10 mouse cellular contexts compared by ENCODE assay signal in the genomic region with DNA sequence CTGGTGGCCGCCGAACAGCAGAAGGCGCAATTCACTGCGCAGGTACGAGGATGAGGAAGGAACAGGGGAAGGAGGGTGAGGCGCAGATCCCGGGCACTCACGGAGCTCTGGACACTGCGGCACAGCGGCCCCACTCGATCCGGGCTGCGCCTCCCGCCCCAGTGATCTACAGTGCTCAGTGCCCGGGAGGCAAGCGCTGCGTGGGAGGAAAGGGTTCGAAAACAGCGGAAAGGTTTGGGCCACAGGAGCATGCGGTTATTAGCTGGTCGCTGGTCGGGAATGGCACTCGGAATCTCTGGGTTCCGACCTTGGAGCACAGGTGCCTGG. TPM values are rescaled to one million over a fixed set of nuclear protein-coding genes. Genes with fewer than 3 reads are reported as not detected.
DNase-seq lines count a peak whose midpoint lies in the region; ATAC-seq and TF ChIP-seq lines count a peak whose summit lies in the region.
"Had no signal": no experiment of that assay in that cellular context is flagged by ENCODE, and none has a peak within 500 bp of the region (broad histone marks: within the 10 kb centered on the region; RNA-seq: fewer than 3 reads in every experiment).

No protein-coding gene starts in this region.

- peak overlapping the region; percentile 87 for H3K9ac ChIP-seq in limb, embryonic 15.5 days
- H3K9ac ChIP-seq in stomach, embryonic 16.5 days (ENCODE audit: low read length): peak overlapping the region; percentile 92

- no peak for DNase-seq in frontal cortex, postnatal 14 days (ENCODE audit: low spot score in 2 of 2)
- no peak for DNase-seq in testis, postnatal 10 days (ENCODE audit: low spot score)
- DNase-seq in left cerebral cortex, postnatal 10 days (ENCODE audit: extremely low spot score in 1 of 2, low spot score in 2 of 2): no peak
- no peak for DNase-seq in left cerebral cortex, postnatal 36 days (ENCODE audit: low spot score in 2 of 2)

- H3K27me3 ChIP-seq in testis, adult 2 months (ENCODE audit: control insufficient read depth, insufficient read depth, low read length): no peaks in the 10 kb centered on the region
- H3K27me3 ChIP-seq in limb, embryonic 15.5 days: no peaks in the 10 kb centered on the region
- H3K27me3 ChIP-seq in stomach, embryonic 16.5 days (ENCODE audit: control insufficient read depth, insufficient read depth, low read length): no peaks in the 10 kb centered on the region

- no peaks in the 10 kb centered on the region for H3K9me3 ChIP-seq in limb, embryonic 15.5 days
- no peaks in the 10 kb centered on the region for H3K9me3 ChIP-seq in stomach, embryonic 16.5 days (replicated peaks; ENCODE audit: control insufficient read depth, low read length)

- peak overlapping the region; percentile 74 for H3K27ac ChIP-seq in testis, adult 2 months (ENCODE audit: control insufficient read depth, insufficient read depth, low read depth, low read length)
- H3K27ac ChIP-seq in limb, embryonic 15.5 days: peak overlapping the region; percentile 87
- H3K27ac ChIP-seq in stomach, embryonic 16.5 days (ENCODE audit: low read length): peak overlapping the region; percentile 81

- peak; percentile 71 for ATAC-seq in frontal cortex, adult (ENCODE audit: low TSS enrichment)
- peak; percentile 75; the same call in 1 of the 2 replicates for ATAC-seq in limb, embryonic 15.5 days (ENCODE audit: insufficient number of reproducible peaks, low FRiP score, low TSS enrichment, low read depth)
- ATAC-seq in stomach, embryonic 16.5 days (ENCODE audit: insufficient read depth, low FRiP score): peak; percentile 84

- H3K4me3 ChIP-seq in testis, adult 2 months (ENCODE audit: control insufficient read depth, low read depth, low read length): peak overlapping the region; percentile 94
- peak overlapping the region; percentile 85 for H3K4me3 ChIP-seq in limb, embryonic 15.5 days
- H3K4me3 ChIP-seq in stomach, embryonic 16.5 days (replicated peaks; ENCODE audit: low read length): peak overlapping the region; percentile 82

- H3K4me2 ChIP-seq in limb, embryonic 15.5 days: peak overlapping the region; percentile 67
- H3K4me2 ChIP-seq in stomach, embryonic 16.5 days (ENCODE audit: low read depth, low read length): peak overlapping the region; percentile 69

- no peaks in the 10 kb centered on the region; the same call in 1 of the 2 replicates for H3K36me3 ChIP-seq in testis, adult 2 months (ENCODE audit: control insufficient read depth, insufficient read depth, low read length)
- H3K36me3 ChIP-seq in limb, embryonic 15.5 days: peaks cover 42% of the 10 kb centered on the region
- H3K36me3 ChIP-seq in stomach, embryonic 16.5 days (ENCODE audit: control insufficient read depth, insufficient read depth, low read length): 0 out of 2 replicates have a peak, but pooled peaks cover 6% of the 10 kb centered on the region

- no peak for TF ChIP-seq POLR2A in testis, adult 2 months (IDR thresholded peaks at IDR 0.05; ENCODE audit: control insufficient read depth, low read depth, low read length)

- TF ChIP-seq CTCF in testis, adult 2 months (IDR thresholded peaks at IDR 0.05; ENCODE audit: control insufficient read depth, insufficient read depth, insufficient replicate concordance, low read depth, low read length): no peak

- 0% methylated on average over 24 of the region's 24 CpGs for WGBS in limb, embryonic 15.5 days
- under 1% methylated on average over 24 of the region's 24 CpGs for WGBS in stomach, embryonic 16.5 days

- intact Hi-C loops in left cerebral cortex, postnatal 10 days (cut with DNase I): no loop called here
- intact Hi-C loops in left cerebral cortex, postnatal 36 days (cut with DNase I): no loop called here

- peaks cover 5% of the 10 kb centered on the region for H3K4me1 ChIP-seq in testis, adult 2 months (ENCODE audit: control insufficient read depth, insufficient read depth, low read length)
- peaks cover 19% of the 10 kb centered on the region for H3K4me1 ChIP-seq in limb, embryonic 15.5 days
- peaks cover 15% of the 10 kb centered on the region for H3K4me1 ChIP-seq in stomach, embryonic 16.5 days (ENCODE audit: control insufficient read depth, insufficient read depth, low read length)

RNA-seq across cellular contexts. Expression of a gene that starts 0.3 kb away (rescaled TPM):
- 512 and 577 TPM in 2 replicates for polyA plus RNA-seq in testis, adult 2 months (2012; rRNA removed)
- 162 and 189 TPM in 2 replicates for polyA plus RNA-seq in limb, embryonic 15.5 days (2015; fragmentation: Nextera tagmentation; extraction: Ambion mirVana)
- 204 and 234 TPM in 2 replicates for polyA plus RNA-seq in stomach, embryonic 16.5 days (2015; fragmentation: Nextera tagmentation; extraction: Ambion mirVana)
- 100 to 1,000 TPM; 215 to 230 TPM for total RNA-seq in left cerebral cortex, postnatal 10 days (2021)
- 100 to 1,000 TPM; 218 to 255 TPM for total RNA-seq in left cerebral cortex, postnatal 36 days (2021)

RNA-seq across cellular contexts. Expression of a gene that starts 0.3 kb away (rescaled TPM):
- 61.7 and 75.8 TPM in 2 replicates for polyA plus RNA-seq in testis, adult 2 months (2012; rRNA removed)
- 234 and 278 TPM in 2 replicates for polyA plus RNA-seq in limb, embryonic 15.5 days (2015; fragmentation: Nextera tagmentation; extraction: Ambion mirVana)
- polyA plus RNA-seq in stomach, embryonic 16.5 days (2015; fragmentation: Nextera tagmentation; extraction: Ambion mirVana): 380 and 381 TPM in 2 replicates
- 100 to 1,000 TPM; 145 to 154 TPM for total RNA-seq in left cerebral cortex, postnatal 10 days (2021)
- total RNA-seq in left cerebral cortex, postnatal 36 days (2021): 100 to 1,000 TPM; 105 to 110 TPM

RNA-seq across cellular contexts. Expression of a gene that starts 13.2 kb away (rescaled TPM):
- 38.2 and 40.3 TPM in 2 replicates for polyA plus RNA-seq in testis, adult 2 months (2012; rRNA removed)
- 2.6 and 2.8 TPM in 2 replicates for polyA plus RNA-seq in limb, embryonic 15.5 days (2015; fragmentation: Nextera tagmentation; extraction: Ambion mirVana)
- polyA plus RNA-seq in stomach, embryonic 16.5 days (2015; fragmentation: Nextera tagmentation; extraction: Ambion mirVana): 3.7 and 3.9 TPM in 2 replicates
- total RNA-seq in left cerebral cortex, postnatal 10 days (2021): 1 to 10 TPM; 1.4 to 2.1 TPM
- 1 to 10 TPM; 3.1 to 3.7 TPM for total RNA-seq in left cerebral cortex, postnatal 36 days (2021)

RNA-seq across cellular contexts. Expression of a gene that starts 13.3 kb away (rescaled TPM):
- polyA plus RNA-seq in testis, adult 2 months (2012; rRNA removed): 6.0 and 6.4 TPM in 2 replicates
- polyA plus RNA-seq in limb, embryonic 15.5 days (2015; fragmentation: Nextera tagmentation; extraction: Ambion mirVana): 17.2 and 22.2 TPM in 2 replicates
- polyA plus RNA-seq in stomach, embryonic 16.5 days (2015; fragmentation: Nextera tagmentation; extraction: Ambion mirVana): 15.5 and 18.2 TPM in 2 replicates
- 10 to 100 TPM; 28.9 to 30.3 TPM for total RNA-seq in left cerebral cortex, postnatal 10 days (2021)
- 10 to 100 TPM; 23.0 to 25.3 TPM for total RNA-seq in left cerebral cortex, postnatal 36 days (2021)

RNA-seq across cellular contexts. Expression of a gene that starts 42.8 kb away (rescaled TPM):
- 3.7 and 6.2 TPM in 2 replicates for polyA plus RNA-seq in testis, adult 2 months (2012; rRNA removed)
- not detected in 2 replicates for polyA plus RNA-seq in limb, embryonic 15.5 days (2015; fragmentation: Nextera tagmentation; extraction: Ambion mirVana)
- 0.13 TPM in 1 of 2 replicates, not detected in the other for polyA plus RNA-seq in stomach, embryonic 16.5 days (2015; fragmentation: Nextera tagmentation; extraction: Ambion mirVana)
- total RNA-seq in left cerebral cortex, postnatal 10 days (2021): not detected
- total RNA-seq in left cerebral cortex, postnatal 36 days (2021): not detected
- total RNA-seq: common myeloid progenitor, adult 5-6 weeks; neutrophil, adult 5-6 weeks had no signal
